Mouse (Mus musculus): ENCODE data around the gene Sema7a.

Sema7a gene

GRCm38 (mm10) chr9:57939431-57940348, at the start of gene Sema7a:
Gene Sema7a, plus strand, starts transcription at chr9:57940112.
- DNase-seq (ENCODE audit: low spot score in 2 of 2) = peak; percentile 83 to 90

GRCm38 (mm10) chr9:57900478-57900877, 39.4 kb upstream of the Sema7a start:
- no peak for DNase-seq (ENCODE audit: low spot score in 2 of 2)

DNA sequence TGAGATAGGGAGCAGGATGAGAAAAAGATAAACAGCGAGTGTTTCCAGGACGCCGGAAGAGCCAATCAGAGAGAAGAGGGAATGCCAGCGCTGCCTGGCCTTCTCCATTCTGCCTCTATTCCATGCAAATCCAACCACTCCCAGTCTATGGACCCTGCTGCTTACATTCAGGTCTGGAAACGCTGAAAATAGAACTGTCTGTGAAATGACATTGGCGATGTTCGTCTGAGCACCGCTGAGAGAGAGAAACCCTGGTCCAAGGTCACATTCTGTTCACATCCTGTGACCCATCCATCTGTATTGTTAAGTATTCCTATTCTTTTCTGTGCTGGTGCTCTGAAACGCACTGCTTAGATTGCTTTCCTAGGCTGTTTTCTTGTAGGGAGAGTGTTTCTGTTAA, 38.7 kb upstream of the Sema7a start:
- DNase-seq (ENCODE audit: low spot score in 2 of 2) = no peak

DNA sequence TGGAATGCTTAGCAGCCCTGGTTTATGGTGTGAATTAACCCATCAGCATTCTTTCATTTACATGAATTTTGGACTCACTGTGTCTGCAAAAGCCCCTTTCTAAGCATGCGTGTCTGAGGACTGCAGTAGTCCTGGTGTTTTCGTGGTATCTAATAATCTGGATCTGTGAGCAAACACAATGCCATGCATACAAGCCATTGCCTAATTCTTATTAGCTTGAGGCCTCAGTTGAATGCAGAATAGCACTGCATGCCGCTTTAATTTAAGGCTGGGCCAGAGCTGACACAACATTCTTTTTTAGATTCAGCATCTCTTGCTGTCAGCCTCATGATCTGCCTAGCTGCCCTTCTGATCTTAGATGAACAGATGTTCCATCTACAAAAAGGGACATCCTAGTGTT, 38.3 kb upstream of the Sema7a start:
- no peak for DNase-seq (ENCODE audit: low spot score in 2 of 2)

DNA sequence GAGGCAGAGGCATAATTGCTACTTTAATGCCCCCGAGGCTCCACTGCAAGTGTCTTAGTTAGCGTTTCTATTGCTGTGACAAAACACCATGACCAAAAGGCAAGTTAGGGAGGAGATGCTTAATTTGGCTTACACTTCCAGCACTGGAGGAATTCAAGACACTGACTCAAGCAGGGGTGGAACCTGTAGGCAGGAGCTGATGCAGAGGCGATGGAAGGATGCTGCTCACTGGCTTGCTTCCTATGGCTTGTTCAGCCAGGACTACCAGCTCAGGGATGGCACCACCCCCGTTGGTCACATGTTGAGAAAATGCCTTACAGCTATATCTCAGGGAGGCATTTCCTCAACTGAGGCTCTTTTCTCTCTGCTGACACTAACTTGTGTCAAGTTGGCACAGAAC, 37.8 kb upstream of the Sema7a start:
- no peak for DNase-seq (ENCODE audit: low spot score in 2 of 2)

DNA sequence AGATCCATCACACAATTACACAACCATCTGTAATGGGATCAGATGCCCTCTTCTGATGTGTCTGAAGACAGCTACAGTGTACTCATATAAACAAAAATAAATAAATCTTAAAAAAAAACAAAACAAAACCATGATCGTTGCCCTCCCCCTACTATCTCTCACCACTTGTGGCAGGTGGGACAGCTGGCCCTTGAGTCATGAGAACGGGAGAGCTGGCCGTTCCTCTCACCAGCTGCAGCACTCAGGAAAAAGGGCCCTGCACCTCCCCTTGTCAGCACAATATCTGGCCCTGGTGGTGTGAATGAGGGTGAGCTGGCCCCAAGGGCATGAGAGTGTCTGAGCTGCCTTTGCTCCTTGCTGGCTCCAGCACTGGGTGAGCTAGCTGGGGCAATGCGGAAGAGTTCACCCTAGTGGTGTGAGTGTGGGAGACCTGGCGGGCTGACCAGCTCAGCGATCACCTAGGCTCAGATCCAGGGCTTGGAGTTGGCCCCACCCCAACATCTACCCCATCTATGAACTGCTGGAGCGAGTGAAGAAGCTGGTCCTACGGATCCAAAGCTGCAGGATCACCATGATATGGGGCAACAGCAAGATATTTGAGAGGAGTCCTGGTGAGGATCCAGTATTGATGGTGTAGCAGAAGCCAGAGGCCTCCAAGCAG, 36.2 kb upstream of the Sema7a start:
- DNase-seq (ENCODE audit: low spot score in 2 of 2) = no peak

DNA sequence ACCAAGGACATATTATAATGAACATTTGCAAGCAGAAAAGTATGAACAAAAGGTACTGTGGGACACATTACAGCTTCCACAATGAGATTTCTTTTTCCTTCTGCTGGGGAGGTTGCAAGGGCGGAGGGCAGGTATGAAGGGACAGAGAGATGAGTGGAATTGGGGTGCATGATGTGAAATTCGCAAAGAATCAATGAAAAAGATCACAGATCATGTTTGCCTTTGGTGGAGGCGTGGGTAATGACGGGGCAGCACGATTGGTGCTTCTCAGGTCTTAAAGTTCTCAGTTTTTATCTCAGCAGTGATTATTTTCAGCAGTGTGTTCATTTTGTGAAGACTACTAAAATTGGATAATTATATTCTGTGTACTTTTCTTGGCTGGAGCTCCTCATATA, 35.7 kb upstream of the Sema7a start:
- DNase-seq (ENCODE audit: low spot score in 2 of 2) = no peak

GRCm38 (mm10) chr9:57907206-57907605, 32.7 kb upstream of the Sema7a start:
- DNase-seq (ENCODE audit: low spot score in 2 of 2) = no peak

DNA sequence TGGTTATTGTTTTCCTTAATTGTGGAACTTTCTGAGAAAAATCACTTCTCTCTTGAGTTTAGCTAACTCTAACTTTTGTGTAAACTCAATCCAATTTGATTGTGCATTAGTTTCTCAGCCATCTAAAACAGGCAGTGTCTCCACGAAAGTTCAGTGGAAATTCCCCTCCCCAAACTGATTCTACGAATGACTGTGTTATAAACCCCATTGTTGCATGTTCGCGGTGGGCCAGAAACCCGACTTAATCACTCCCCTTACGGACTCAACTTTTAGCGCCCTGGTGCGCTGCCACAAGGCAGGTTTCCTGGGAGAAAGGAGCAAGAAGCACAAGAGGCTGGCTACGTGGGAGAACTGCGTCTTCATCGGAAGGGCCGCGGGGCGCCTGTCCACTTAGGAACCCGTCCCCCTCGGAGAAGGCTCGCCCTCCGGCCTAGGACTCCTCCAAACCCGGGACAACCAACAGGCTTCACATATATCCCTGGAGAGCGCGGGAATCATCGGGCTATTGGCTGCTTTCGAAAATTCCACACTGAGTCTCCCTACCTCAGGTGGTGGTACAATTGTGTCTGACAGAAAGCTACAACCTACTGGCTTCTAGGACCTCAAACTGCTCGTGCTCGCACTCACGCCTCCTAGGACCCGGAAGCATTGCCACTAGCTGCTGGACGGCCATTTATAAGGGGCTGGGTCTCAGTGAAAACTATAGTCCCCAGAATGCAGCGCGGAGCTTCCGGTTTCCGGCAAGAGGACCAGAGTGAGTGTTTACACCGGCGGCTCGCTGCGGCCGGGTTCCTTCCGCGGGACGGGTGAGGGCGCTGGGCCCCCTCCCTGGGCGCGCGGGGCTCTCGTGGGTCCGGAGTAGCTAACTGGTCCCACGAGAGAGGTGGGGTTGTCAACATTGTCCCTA, 29.4 kb upstream of the Sema7a start, which contains the start of gene Ubl7:
Ubl7 (plus strand) TSS at position 726 of the 907 bp plus-strand sequence.
- peak; percentile 86 to 90 for DNase-seq (ENCODE audit: low spot score in 2 of 2)

- no peak for DNase-seq (ENCODE audit: low spot score in 2 of 2)
Measured at GRCm38 (mm10) chr9:57912571-57912970, 27.3 kb upstream of the Sema7a start.

DNA sequence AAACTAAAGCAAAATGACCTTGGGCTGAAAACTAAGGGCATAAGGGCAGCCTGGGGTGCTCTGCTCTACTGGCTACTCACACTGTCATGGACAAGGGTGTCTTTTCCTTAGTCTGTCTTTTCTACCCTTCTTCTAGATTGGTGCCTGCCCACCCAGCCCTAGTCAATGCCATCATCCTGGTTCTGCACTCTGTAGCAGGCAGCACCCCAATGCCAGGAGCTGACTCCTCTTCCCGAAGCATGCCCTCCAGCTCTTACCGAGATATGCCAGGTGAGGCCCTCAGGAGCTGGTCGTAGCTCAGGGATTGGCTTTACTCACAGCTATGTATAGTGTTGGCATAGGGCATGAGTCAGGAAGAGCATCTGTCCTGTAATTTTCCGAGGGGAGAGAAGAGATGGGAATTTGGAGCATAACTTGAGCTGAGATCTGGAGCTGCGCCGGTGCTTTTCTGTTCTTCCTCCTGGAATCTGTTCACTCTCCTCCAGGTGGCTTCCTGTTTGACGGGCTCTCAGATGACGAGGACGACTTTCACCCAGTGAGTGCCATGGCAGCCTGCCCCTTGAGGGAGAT, 18.3 kb upstream of the Sema7a start:
- no peak for DNase-seq (ENCODE audit: low spot score in 2 of 2)

- no peak for DNase-seq (ENCODE audit: low spot score in 2 of 2)
Measured at GRCm38 (mm10) chr9:57922381-57922780, 17.5 kb upstream of the Sema7a start.

- DNase-seq (ENCODE audit: low spot score in 2 of 2) = no peak
Measured at GRCm38 (mm10) chr9:57923046-57923445, 16.9 kb upstream of the Sema7a start.

DNA sequence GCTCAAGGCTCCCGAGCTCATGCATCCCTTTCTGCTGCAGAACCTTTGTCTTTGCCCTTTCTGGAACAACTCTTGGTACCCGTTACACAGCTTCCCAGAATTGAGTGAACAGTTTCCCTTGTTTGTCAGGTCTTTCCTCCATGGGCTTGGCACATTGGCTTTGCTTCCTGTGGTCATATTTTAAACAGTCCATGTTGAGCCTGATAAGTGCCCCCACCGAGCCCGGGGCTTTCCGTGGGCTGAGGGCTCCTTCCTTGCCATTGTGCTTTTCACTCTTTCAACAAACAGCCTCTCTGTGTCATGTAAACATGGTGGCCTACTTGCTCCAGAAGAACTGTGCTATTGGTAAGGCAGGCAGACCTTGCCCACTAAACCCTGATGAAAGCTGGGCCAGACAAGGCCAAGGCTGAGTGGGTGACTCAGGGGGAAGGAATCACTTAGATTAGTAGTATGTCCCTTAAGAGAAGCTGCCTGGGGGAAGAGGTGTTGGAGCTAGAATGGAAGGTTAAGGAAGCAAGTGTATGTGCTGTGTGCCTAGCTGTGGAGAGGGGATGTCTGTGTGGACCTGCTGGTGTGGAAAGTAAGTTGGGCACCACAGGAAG, 8.6 kb upstream of the Sema7a start:
- DNase-seq (ENCODE audit: low spot score in 2 of 2) = no peak

- no peak for DNase-seq (ENCODE audit: low spot score in 2 of 2)
Measured at GRCm38 (mm10) chr9:57932253-57932652, 7.7 kb upstream of the Sema7a start.

GRCm38 (mm10) chr9:57932831-57933602, 6.9 kb upstream of the Sema7a start:
- DNase-seq (ENCODE audit: low spot score in 2 of 2) = no peak

- DNase-seq (ENCODE audit: low spot score in 2 of 2) = peak; percentile 84 to 94
Measured at GRCm38 (mm10) chr9:57935683-57936437, 4.1 kb upstream of the Sema7a start.

DNA sequence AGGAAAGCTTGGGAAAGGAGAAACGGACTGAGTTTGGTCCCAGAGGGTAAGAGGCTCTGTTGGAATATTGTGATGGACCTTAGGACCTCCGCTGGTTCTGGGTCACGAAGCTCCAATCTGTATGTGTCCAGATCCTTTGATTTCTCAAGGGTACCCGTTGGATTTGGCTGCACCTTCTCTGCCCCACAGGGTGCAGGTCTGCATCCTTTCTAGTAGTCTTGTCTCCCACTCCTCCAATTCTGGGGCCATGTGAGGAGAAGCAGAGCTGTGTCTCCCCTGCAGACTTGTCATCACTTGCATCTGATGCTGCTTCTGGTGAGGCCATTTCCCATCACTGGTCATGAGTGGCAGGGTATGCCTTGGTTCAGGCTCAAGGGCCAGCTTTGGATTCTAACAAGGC, 2.7 kb upstream of the Sema7a start:
- no peak for DNase-seq (ENCODE audit: low spot score in 2 of 2)

- DNase-seq (ENCODE audit: low spot score in 2 of 2) = no peak
Measured at GRCm38 (mm10) chr9:57937651-57938050, 2.3 kb upstream of the Sema7a start.

Measured in thymus, postnatal 10 days (tissue).